Mouse (Mus musculus): ENCODE measurements at regions not wholly inside any gene's neighbourhood (a gene's known extent, or its start where the extent isn't known, plus 50 kb on each side); places are given as distances from the start of the nearest gene placed in this dataset.

- Histone ChIP-seq H3K9ac (replicated peaks; ENCODE audit: low read depth) (no peak overlapping the region), H3K27ac (ENCODE audit: low read length) (no peak overlapping the region), H3K4me1 (ENCODE audit: insufficient read depth, low read depth, low read length) (no peaks in the 10 kb centered on the region), H3K27me3 (replicated peaks; ENCODE audit: insufficient read depth, low read length) (no peaks in the 10 kb centered on the region), H3K9me3 (ENCODE audit: low read length) (no peaks in the 10 kb centered on the region), H3K4me3 (ENCODE audit: low read depth, low read length) (no peak overlapping the region), H3K4me2 (replicated peaks; ENCODE audit: low read depth, low read length) (no peak overlapping the region), H3K36me3 (ENCODE audit: insufficient read depth, low read length) (no peaks in the 10 kb centered on the region)
- ATAC-seq, result no peak
- TF ChIP-seq CTCF (IDR thresholded peaks at IDR 0.05) (no peak), EP300 (IDR thresholded peaks at IDR 0.05) (no peak)
- WGBS, result 84% methylated on average over 4 of the region's 4 CpGs
- no peak for DNase-seq (ENCODE audit: low spot score)
Observed at GRCm38 (mm10) chr2:178975366-178975765, 466.9 kb upstream of the Cdh4 start.

GRCm38 (mm10) chr2:178976046-178976445 lies 466.2 kb upstream of the Cdh4 start:
- Histone ChIP-seq H3K9me3 (ENCODE audit: low read length) (no peaks in the 10 kb centered on the region), H3K27me3 (replicated peaks; ENCODE audit: insufficient read depth, low read length) (no peaks in the 10 kb centered on the region), H3K4me3 (ENCODE audit: low read depth, low read length) (no peak overlapping the region), H3K36me3 (ENCODE audit: insufficient read depth, low read length) (no peaks in the 10 kb centered on the region), H3K4me1 (ENCODE audit: insufficient read depth, low read depth, low read length) (no peaks in the 10 kb centered on the region), H3K9ac (replicated peaks; ENCODE audit: low read depth) (no peak overlapping the region), H3K27ac (ENCODE audit: low read length) (no peak overlapping the region), H3K4me2 (replicated peaks; ENCODE audit: low read depth, low read length) (no peak overlapping the region)
- DNase-seq (ENCODE audit: low spot score), result no peak
- TF ChIP-seq EP300 (IDR thresholded peaks at IDR 0.05) (no peak), CTCF (IDR thresholded peaks at IDR 0.05) (no peak)
- no peak for ATAC-seq
- 72% methylated on average over 6 of the region's 6 CpGs for WGBS

- Histone ChIP-seq H3K36me3 (ENCODE audit: insufficient read depth, low read length) (no peaks in the 10 kb centered on the region), H3K4me2 (replicated peaks; ENCODE audit: low read depth, low read length) (no peak overlapping the region), H3K27me3 (replicated peaks; ENCODE audit: insufficient read depth, low read length) (no peaks in the 10 kb centered on the region), H3K27ac (ENCODE audit: low read length) (no peak overlapping the region), H3K4me3 (ENCODE audit: low read depth, low read length) (no peak overlapping the region), H3K9ac (replicated peaks; ENCODE audit: low read depth) (no peak overlapping the region), H3K9me3 (ENCODE audit: low read length) (no peaks in the 10 kb centered on the region), H3K4me1 (ENCODE audit: insufficient read depth, low read depth, low read length) (no peaks in the 10 kb centered on the region)
- ATAC-seq, result no peak
- WGBS, result 52% methylated on average over 3 of the region's 3 CpGs
- no peak for DNase-seq (ENCODE audit: low spot score)
- TF ChIP-seq EP300 (IDR thresholded peaks at IDR 0.05) (no peak), CTCF (IDR thresholded peaks at IDR 0.05) (no peak)
Observed at GRCm38 (mm10) chr2:178976495-178976894, 465.7 kb upstream of the Cdh4 start.

- no peak for ATAC-seq
- Histone ChIP-seq H3K27me3 (replicated peaks; ENCODE audit: insufficient read depth, low read length) (no peaks in the 10 kb centered on the region), H3K4me2 (replicated peaks; ENCODE audit: low read depth, low read length) (no peak overlapping the region), H3K4me1 (ENCODE audit: insufficient read depth, low read depth, low read length) (no peaks in the 10 kb centered on the region), H3K27ac (ENCODE audit: low read length) (no peak overlapping the region), H3K9me3 (ENCODE audit: low read length) (no peaks in the 10 kb centered on the region), H3K4me3 (ENCODE audit: low read depth, low read length) (no peak overlapping the region), H3K9ac (replicated peaks; ENCODE audit: low read depth) (no peak overlapping the region), H3K36me3 (ENCODE audit: insufficient read depth, low read length) (no peaks in the 10 kb centered on the region)
- WGBS, result 84% methylated on average over 9 of the region's 9 CpGs
- DNase-seq (ENCODE audit: low spot score), result no peak
- TF ChIP-seq EP300 (IDR thresholded peaks at IDR 0.05) (no peak), CTCF (IDR thresholded peaks at IDR 0.05) (no peak)
Observed at GRCm38 (mm10) chr2:178979451-178979850, 462.8 kb upstream of the Cdh4 start.

GRCm38 (mm10) chr2:178981736-178982502 lies 460.3 kb upstream of the Cdh4 start:
- TF ChIP-seq CTCF (IDR thresholded peaks at IDR 0.05), result no peak
- peak; percentile 95 for TF ChIP-seq EP300 (IDR thresholded peaks at IDR 0.05)
- H3K27me3 ChIP-seq (replicated peaks; ENCODE audit: insufficient read depth, low read length), result no peaks in the 10 kb centered on the region
- no peak overlapping the region for H3K9ac ChIP-seq (replicated peaks; ENCODE audit: low read depth)
- no peak overlapping the region for H3K4me2 ChIP-seq (replicated peaks; ENCODE audit: low read depth, low read length)
- DNase-seq (ENCODE audit: low spot score) (peak; percentile 82), ATAC-seq (peak; percentile 88)
- 26% methylated on average over 7 of the region's 7 CpGs for WGBS
- no peaks in the 10 kb centered on the region for H3K36me3 ChIP-seq (ENCODE audit: insufficient read depth, low read length)
- peak overlapping the region; percentile 68 for H3K27ac ChIP-seq (ENCODE audit: low read length)
- no peak overlapping the region for H3K4me3 ChIP-seq (ENCODE audit: low read depth, low read length)
- no peaks in the 10 kb centered on the region for H3K9me3 ChIP-seq (ENCODE audit: low read length)
- H3K4me1 ChIP-seq (ENCODE audit: insufficient read depth, low read depth, low read length), result no peaks in the 10 kb centered on the region

GRCm38 (mm10) chr2:178983801-178984200 lies 458.4 kb upstream of the Cdh4 start:
- WGBS, result 89% methylated on average over 8 of the region's 8 CpGs
- no peaks in the 10 kb centered on the region for H3K27me3 ChIP-seq (replicated peaks; ENCODE audit: insufficient read depth, low read length)

More at GRCm38 (mm10) chr2:178983801-178984200, 458.4 kb upstream of the Cdh4 start:
- H3K36me3 ChIP-seq (ENCODE audit: insufficient read depth, low read length), result no peaks in the 10 kb centered on the region
- ATAC-seq, result no peak
- H3K27ac ChIP-seq (ENCODE audit: low read length), result no peak overlapping the region
- H3K4me1 ChIP-seq (ENCODE audit: insufficient read depth, low read depth, low read length), result no peaks in the 10 kb centered on the region
- TF ChIP-seq EP300 (IDR thresholded peaks at IDR 0.05) (no peak), CTCF (IDR thresholded peaks at IDR 0.05) (no peak)
- no peak overlapping the region for H3K4me3 ChIP-seq (ENCODE audit: low read depth, low read length)
- H3K9me3 ChIP-seq (ENCODE audit: low read length), result no peaks in the 10 kb centered on the region
- H3K9ac ChIP-seq (replicated peaks; ENCODE audit: low read depth), result no peak overlapping the region
- no peak overlapping the region for H3K4me2 ChIP-seq (replicated peaks; ENCODE audit: low read depth, low read length)
- DNase-seq (ENCODE audit: low spot score), result no peak
